Mouse (Mus musculus) neural tube, embryonic 14.5 days (tissue): Measurements from ENCODE around the gene Rassf7. TPM values are rescaled to one million over a fixed set of nuclear protein-coding genes. Genes with fewer than 3 reads are reported as not detected.

ENCODE experiments used
- ATAC-seq: fragments of 200-750 bp; cut with Nextera tagmentation; 2 replicates; pipeline ENCODE4 v1.8.0; 2017; ENCODE audit warnings: low read depth, mild to moderate bottlenecking, moderate TSS enrichment, moderate library complexity
- H3K27ac ChIP-seq: fragments of 300-500 bp; sonication (generic); 2 replicates; pipeline ENCODE4 v1.5.1; 2014; ENCODE audit warnings: low read depth, mild to moderate bottlenecking, control low read depth, low read length, moderate library complexity, mixed read lengths
- H3K27me3 ChIP-seq: fragments of 300-500 bp; sonication (generic); 2 replicates; pipeline ENCODE4 v1.6.1; 2014; ENCODE audit warnings: low read length; ENCODE audit not compliant: control insufficient read depth, insufficient read depth
- H3K36me3 ChIP-seq: fragments of 300-500 bp; sonication (generic); 2 replicates; pipeline ENCODE4 v1.6.1; 2014; ENCODE audit warnings: low read length, mixed read lengths; ENCODE audit not compliant: control insufficient read depth, insufficient read depth
- H3K4me1 ChIP-seq: fragments of 300-500 bp; sonication (generic); 2 replicates; pipeline ENCODE4 v1.6.1; 2014; ENCODE audit warnings: low read length; ENCODE audit not compliant: control insufficient read depth, insufficient read depth
- H3K4me2 ChIP-seq: fragments of 300-500 bp; sonication (generic); 2 replicates; pipeline ENCODE4 v1.6.1; 2014; ENCODE audit warnings: mild to moderate bottlenecking, low read depth, low read length, control low read depth
- H3K4me3 ChIP-seq: fragments of 300-500 bp; sonication (generic); 2 replicates; pipeline ENCODE4 v1.5.1; 2014; ENCODE audit warnings: low read depth, low read length, control low read depth, mixed read lengths
- H3K9ac ChIP-seq: fragments of 300-500 bp; sonication (generic); replicated peaks from 2 replicates; pipeline ENCODE4 v1.6.1; 2014; ENCODE audit warnings: low read depth, mild to moderate bottlenecking, control low read depth, low read length, mixed read lengths
- H3K9me3 ChIP-seq: fragments of 300-500 bp; sonication (generic); 2 replicates; pipeline ENCODE4 v1.6.1; 2016; ENCODE audit warnings: low read length; ENCODE audit not compliant: control insufficient read depth
- WGBS: fragments of 180-500 bp; shearing (Covaris S2); extraction: QIAGEN DNeasy Blood & Tissue Kit; methylation state at CpG from one replicate; pipeline ENCODE4 v1.1.7; 2014; 5-methylcytosine and 5-hydroxymethylcytosine counted together
- polyA plus RNA-seq: library from polyadenylated mRNA; unstranded; fragments of >200 nt; fragmentation: Nextera tagmentation; extraction: Ambion mirVana; gene quantifications from 2 replicates; pipeline ENCODE4 v1.2.1, GENCODE M21; 2014

The Rassf7 gene
- polyA plus RNA-seq, 1 experiment from 2014 or later = 25.3 TPM

- Histone ChIP-seq H3K27ac (peak overlapping the region; percentile 71), H3K27me3 (no peaks in the 10 kb centered on the region), H3K9me3 (no peaks in the 10 kb centered on the region), H3K9ac (peak overlapping the region; percentile 54), H3K36me3 (peaks cover 30% of the 10 kb centered on the region), H3K4me1 (peaks cover 9% of the 10 kb centered on the region), H3K4me3 (peak overlapping the region; percentile 94), H3K4me2 (peak overlapping the region; percentile 98)
- no peak for ATAC-seq
- 1% methylated on average over 23 of the region's 23 CpGs for WGBS
Observed at GRCm38 (mm10) chr7:141194409-141194808, 21.3 kb upstream of the Rassf7 start.

- peak overlapping the region; percentile 71 for H3K27ac ChIP-seq
- H3K9ac ChIP-seq = peak overlapping the region; percentile 54
- peak overlapping the region; percentile 98 for H3K4me2 ChIP-seq
- no peaks in the 10 kb centered on the region for H3K9me3 ChIP-seq
- no peaks in the 10 kb centered on the region for H3K27me3 ChIP-seq
- peaks cover 9% of the 10 kb centered on the region for H3K4me1 ChIP-seq
- under 1% methylated on average over 28 of the region's 28 CpGs for WGBS
- ATAC-seq = peak; percentile 38; the same call in 1 of the 2 replicates
- peak overlapping the region; percentile 94 for H3K4me3 ChIP-seq
- H3K36me3 ChIP-seq = peaks cover 26% of the 10 kb centered on the region
Observed at GRCm38 (mm10) chr7:141194830-141195229, 20.8 kb upstream of the Rassf7 start.

GRCm38 (mm10) chr7:141195754-141196153, 19.9 kb upstream of the Rassf7 start:
- no peak overlapping the region for H3K4me3 ChIP-seq
- peaks cover 9% of the 10 kb centered on the region for H3K4me1 ChIP-seq
- ATAC-seq = no peak
- WGBS = 97% methylated on average over 2 of the region's 2 CpGs
- no peaks in the 10 kb centered on the region for H3K9me3 ChIP-seq
- H3K9ac ChIP-seq = no peak overlapping the region
- no peak overlapping the region for H3K27ac ChIP-seq
- no peaks in the 10 kb centered on the region for H3K27me3 ChIP-seq
- peaks cover 17% of the 10 kb centered on the region for H3K36me3 ChIP-seq
- no peak overlapping the region for H3K4me2 ChIP-seq

GRCm38 (mm10) chr7:141196619-141197282, 18.9 kb upstream of the Rassf7 start:
- no peaks in the 10 kb centered on the region for H3K9me3 ChIP-seq
- H3K4me2 ChIP-seq = no peak overlapping the region
- peaks cover 9% of the 10 kb centered on the region for H3K4me1 ChIP-seq
- no peaks in the 10 kb centered on the region for H3K27me3 ChIP-seq
- no peak for ATAC-seq
- 92% methylated on average over 8 of the region's 8 CpGs for WGBS
- H3K27ac ChIP-seq = no peak overlapping the region
- no peak overlapping the region for H3K9ac ChIP-seq
- H3K36me3 ChIP-seq = peaks cover 7% of the 10 kb centered on the region
- H3K4me3 ChIP-seq = no peak overlapping the region

- Histone ChIP-seq H3K36me3 (no peaks in the 10 kb centered on the region), H3K27me3 (no peaks in the 10 kb centered on the region), H3K4me1 (peaks cover under 1% of the 10 kb centered on the region), H3K4me2 (no peak overlapping the region), H3K4me3 (no peak overlapping the region), H3K9me3 (no peaks in the 10 kb centered on the region), H3K27ac (no peak overlapping the region), H3K9ac (no peak overlapping the region)
- ATAC-seq = no peak
- 97% methylated on average over 4 of the region's 4 CpGs for WGBS
Observed at GRCm38 (mm10) chr7:141198121-141198520, 17.5 kb upstream of the Rassf7 start.

- WGBS = 71% methylated on average over 3 of the region's 3 CpGs
- no peak for ATAC-seq
Observed at GRCm38 (mm10) chr7:141204546-141204945, 11.1 kb upstream of the Rassf7 start.

GRCm38 (mm10) chr7:141205504-141205903, 10.2 kb upstream of the Rassf7 start:
- no peak overlapping the region for H3K4me3 ChIP-seq
- H3K4me1 ChIP-seq = no peaks in the 10 kb centered on the region
- no peak overlapping the region for H3K4me2 ChIP-seq
- H3K36me3 ChIP-seq = no peaks in the 10 kb centered on the region
- WGBS = 92% methylated on average over 5 of the region's 5 CpGs
- no peak for ATAC-seq
- H3K9me3 ChIP-seq = no peaks in the 10 kb centered on the region
- no peak overlapping the region for H3K9ac ChIP-seq
- H3K27me3 ChIP-seq = no peaks in the 10 kb centered on the region
- no peak overlapping the region for H3K27ac ChIP-seq

More at GRCm38 (mm10) chr7:141204546-141204945, 11.1 kb upstream of the Rassf7 start:
- Histone ChIP-seq H3K4me3 (no peak overlapping the region), H3K4me2 (no peak overlapping the region), H3K27ac (no peak overlapping the region), H3K9ac (no peak overlapping the region), H3K4me1 (no peaks in the 10 kb centered on the region), H3K36me3 (no peaks in the 10 kb centered on the region), H3K9me3 (no peaks in the 10 kb centered on the region), H3K27me3 (no peaks in the 10 kb centered on the region)

- Histone ChIP-seq H3K4me1 (no peaks in the 10 kb centered on the region), H3K27ac (no peak overlapping the region), H3K36me3 (no peaks in the 10 kb centered on the region), H3K9ac (no peak overlapping the region), H3K27me3 (no peaks in the 10 kb centered on the region), H3K4me3 (no peak overlapping the region), H3K4me2 (no peak overlapping the region), H3K9me3 (no peaks in the 10 kb centered on the region)
- 92% methylated on average over 18 of the region's 18 CpGs for WGBS
- ATAC-seq = no peak
Observed at GRCm38 (mm10) chr7:141206182-141206937, 9.3 kb upstream of the Rassf7 start.

- no peaks in the 10 kb centered on the region for H3K36me3 ChIP-seq
- H3K4me1 ChIP-seq = no peaks in the 10 kb centered on the region
- whole genome bisulfite sequencing = 75% methylated on average over 3 of the region's 3 CpGs
- H3K27me3 ChIP-seq = no peaks in the 10 kb centered on the region
- H3K27ac ChIP-seq = no peak overlapping the region
- ATAC-seq = no peak
- H3K4me2 ChIP-seq = no peak overlapping the region
- no peak overlapping the region for H3K4me3 ChIP-seq
- H3K9me3 ChIP-seq = no peaks in the 10 kb centered on the region
- no peak overlapping the region for H3K9ac ChIP-seq
Observed at GRCm38 (mm10) chr7:141209526-141209925, 6.1 kb upstream of the Rassf7 start.
